Mouse (Mus musculus) gastrocnemius, postnatal 25 days (tissue): ENCODE results near the gene Nav2. TPM values are rescaled to one million over a fixed set of nuclear protein-coding genes. Genes with fewer than 3 reads are reported as not detected.

Source experiments
- DNase-seq: peaks from one replicate; pipeline ENCODE4 v3.0.0; 2022
- total RNA-seq, 2 experiments: library from RNA; stranded (reverse); gene quantifications; 1 replicate in 1 of 2; 2 replicates in 1 of 2; pipeline ENCODE4 v1.2.3; 2021

Nav2 gene
- total RNA-seq, 2 experiments from 2014 or later, result 29.5 to 30.0 TPM

DNA sequence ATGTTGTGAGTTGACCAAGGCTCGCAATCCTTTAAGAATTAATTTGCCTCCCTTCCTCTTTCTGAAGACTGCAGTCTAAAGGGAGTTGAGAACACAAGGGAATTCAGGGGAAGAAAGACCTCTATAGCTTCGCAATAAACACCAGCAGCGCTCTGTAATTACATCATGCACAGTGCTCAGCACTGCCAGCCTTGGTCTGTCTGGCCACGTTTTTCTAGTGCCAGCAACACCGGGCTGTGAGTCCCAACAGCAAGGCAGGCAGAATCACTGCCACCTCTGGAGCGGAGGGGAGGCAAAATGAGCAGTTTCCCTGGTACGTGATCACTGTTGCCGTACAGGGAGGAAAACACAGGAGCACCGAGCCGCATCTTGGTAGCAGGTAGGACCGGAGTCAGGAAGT is 657.3 kb downstream of the Nav2 start:
- DNase-seq, result no peak

DNA sequence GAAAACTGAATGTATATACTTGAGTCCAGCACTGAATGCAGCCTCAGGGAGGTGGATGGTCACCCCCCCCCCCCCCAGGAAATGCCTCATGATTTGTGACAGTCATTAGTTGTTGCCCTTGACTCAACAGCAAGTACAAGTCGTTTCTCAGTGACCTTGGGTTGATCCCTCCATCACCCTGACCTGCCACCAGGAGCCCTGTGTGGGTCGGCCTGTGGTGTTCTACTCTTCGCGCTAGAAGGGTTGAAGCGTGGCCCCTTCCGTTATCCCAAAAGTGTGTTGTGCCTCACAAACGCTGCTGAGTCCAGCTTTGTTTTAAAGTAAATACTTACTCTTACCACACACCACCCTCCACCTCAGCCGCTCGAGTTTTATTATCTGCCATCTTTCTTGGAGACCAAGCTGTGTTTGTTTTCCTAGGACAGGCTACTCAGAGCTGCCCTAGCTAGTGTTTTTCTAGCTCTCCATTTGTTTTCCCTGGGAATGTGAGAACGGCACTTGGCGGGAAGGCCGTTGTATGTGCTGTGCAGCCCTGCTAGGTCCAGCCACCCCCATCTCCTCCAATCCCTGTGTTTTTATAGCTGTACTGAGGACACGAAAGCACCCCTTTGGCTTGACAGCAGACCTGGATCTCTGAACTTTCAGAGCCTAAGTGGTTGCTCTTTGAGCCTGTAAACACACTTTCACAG is 659.0 kb downstream of the Nav2 start:
- DNase-seq, result no peak

DNA sequence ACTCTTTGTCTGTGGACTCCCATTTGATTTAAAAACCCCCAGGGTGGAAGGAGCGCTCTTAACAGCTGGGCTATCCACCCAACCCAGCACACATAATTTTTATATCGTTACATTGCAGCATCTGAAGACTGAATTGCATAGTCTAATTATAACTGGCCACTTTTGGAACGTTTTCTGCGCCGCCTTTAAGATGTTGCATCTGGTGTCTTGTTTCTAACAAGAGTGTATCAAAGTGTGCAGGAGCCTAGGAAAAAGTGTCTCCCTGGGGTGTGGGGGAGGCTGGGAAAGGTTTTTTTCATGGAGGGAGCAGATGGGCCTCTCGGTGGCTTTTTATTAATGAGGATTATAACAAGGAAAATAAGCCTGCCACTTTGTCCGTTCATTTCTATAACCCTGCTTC is 661.1 kb downstream of the Nav2 start:
- DNase-seq, result no peak

DNA sequence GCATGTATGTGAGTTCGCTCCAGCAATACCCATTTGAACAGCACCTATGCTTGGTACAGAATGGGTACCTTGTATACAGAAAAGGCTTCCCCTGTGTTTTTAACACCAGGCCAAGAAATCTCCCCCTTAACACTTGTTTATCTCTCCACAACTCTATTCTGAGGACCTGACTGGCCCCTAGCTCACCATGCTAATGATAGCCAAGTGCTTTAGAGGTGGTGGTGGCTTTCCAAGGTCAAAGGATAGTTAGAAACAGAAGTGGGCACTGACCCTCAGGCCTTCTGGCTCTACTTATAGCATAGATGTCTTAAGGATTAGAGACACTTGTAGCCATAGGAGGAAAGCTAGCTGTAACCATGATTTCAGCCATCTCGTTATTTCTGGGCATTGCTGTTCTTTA is 663.1 kb downstream of the Nav2 start:
- DNase-seq, result no peak

DNA sequence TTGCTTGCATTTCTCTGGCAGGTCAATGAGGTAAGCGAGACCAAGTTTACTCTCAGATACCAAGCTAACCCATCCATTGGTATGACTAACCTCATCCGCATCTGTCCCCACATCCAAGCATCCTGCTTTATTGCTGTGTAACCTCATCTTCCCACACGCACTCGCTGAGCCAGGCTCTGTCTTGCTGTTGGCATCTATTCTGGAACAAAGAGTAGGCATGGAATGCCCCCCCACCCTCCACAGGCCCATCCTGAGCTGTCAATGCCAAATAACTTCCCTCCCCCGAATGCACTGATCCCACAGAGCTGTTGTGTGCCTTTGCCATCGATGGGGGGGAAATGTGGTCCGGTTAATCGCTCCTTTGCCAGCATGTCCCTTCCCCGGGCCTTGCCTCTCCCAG is 666.7 kb downstream of the Nav2 start:
- DNase-seq, result no peak

DNA sequence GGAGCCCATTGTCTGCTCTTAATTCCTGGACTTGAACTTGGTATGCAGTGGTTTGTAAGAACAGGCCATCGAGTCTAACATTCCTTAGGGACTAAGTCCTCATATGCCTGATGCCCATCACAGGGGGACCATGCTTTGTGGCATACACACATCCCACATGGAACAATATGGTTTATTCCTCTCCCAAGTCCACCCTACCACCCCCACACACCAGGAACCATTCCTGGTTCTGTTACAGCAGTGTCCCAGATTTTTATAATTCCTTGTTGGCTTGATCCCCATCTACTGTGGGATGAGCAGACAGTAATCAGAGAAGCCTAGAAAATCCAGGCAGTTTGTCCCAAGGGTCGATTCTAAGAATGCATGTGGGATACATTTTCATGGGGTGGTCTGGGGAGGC is 668.6 kb downstream of the Nav2 start:
- no peak for DNase-seq

DNA sequence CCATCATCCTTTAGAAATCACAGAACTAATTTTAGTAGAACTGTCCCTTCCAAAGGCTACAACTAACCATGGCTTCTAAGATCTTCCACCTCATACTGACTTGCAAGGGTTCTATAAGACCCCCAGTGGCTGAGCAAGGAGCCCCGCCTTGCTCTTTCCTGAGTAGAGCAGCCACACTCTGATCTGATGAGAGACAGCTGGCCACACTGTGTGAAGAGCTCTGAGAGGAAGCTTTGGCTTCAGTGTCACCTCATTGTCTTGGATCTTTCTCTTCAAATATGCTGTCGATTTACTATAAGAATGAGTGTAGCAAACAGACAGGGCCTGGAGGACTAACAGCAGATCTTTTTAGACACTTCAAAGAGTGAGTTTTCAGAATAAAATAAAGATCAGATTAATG is 673.4 kb downstream of the Nav2 start:
- no peak for DNase-seq

DNA sequence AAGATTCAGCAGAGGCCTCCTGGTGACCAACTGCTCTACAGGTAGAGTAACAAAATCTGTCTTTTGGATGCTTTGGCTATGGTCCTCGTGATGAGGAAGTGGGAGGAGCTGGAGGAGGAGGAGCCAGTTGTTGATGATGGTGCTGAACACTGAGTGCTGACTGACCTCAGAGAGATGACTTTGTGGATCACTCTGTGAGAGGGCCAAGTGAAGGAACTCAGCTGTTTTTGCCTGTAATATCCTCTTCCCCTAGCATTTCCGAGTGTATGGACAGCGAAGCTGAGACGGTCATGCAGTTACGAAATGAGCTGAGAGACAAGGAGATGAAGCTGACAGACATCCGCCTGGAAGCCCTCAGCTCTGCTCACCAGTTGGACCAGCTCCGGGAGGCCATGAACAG is 674.0 kb downstream of the Nav2 start:
- no peak for DNase-seq

DNA sequence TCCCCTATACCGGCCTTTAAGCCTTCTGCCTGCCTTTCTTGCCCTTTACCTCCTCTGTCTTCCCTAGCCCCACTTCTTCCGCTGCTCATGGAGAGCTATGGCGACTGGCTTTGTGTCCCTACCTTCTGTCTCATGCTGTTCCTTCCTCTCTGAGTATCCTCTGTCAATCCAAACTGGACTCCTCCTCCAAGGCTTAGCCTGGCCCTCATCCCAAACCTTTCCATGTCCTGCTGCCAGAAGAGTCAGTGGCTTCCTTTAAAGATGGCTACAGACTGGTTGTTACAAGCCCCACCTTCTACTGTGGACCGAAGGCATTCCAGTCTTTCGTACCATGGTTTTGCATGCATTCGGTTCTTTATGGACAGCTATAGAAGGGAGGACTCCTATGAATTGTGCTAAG is 674.7 kb downstream of the Nav2 start:
- no peak for DNase-seq

DNA sequence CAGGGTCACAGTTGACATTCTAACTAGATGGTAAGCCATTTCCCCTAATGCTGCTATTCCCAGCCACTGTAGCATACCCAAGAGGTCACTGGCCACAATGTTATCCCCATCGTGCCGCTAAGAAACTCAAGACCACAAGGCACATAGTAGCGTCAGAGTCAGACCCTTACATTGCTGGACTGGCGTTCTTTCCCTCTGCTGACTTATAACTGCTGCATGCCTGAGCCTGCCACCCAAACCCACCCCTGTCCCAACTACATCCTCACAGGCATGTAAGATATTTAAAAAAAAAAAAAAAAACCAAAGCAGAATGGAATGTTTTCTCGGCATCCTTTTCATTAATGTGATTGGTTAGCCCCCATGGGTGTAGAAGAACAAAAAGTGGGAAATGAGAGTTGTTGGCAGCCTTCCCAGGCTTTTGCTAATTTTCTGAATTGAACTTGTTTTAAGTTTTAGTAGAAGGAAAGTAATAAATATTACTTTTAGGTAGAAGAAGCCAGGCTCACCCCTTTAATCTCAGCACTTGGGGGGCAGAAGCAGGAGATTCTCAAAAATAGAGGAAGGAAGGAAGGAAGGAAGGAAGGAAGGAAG is 678.1 kb downstream of the Nav2 start:
- no peak for DNase-seq

DNA sequence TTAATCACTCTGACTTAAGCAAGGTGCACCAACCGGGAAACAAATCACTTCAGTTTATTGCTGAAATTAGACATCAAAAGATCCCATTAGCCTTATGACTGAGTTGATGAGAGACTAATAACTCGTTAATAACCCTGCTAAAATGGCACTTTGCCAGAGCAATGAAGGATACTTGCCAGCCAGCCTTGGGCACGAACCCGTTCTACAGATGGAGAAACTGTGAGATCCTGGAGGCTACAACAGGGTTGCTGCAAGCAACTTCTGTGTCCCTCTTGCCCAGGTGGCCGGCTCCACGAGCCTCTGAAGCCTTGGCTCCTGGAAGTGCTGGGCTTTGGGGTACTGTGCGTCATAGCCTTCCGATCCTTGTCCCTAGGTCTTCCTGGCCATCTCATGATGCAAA is 681.1 kb downstream of the Nav2 start:
- no peak for DNase-seq

DNA sequence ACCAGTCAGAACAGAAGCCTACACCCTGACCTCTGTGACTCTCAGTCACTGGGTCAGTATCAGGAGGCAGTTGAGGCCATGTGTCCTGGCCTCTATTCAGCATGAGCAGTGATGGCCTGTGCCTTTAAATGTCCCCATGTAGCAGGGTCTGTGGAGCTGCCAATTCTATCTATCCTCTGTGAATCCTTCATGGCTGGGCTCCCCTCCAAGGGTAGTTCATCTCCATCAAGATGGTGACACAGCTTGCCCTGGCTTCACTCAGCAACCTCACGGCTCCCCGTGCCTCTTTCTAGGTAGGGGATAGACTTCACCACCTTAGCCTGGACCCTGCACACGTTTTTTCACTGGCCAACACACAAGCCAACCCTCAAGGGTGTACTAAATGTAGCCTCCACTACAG is 689.3 kb downstream of the Nav2 start:
- DNase-seq, result no peak

DNA sequence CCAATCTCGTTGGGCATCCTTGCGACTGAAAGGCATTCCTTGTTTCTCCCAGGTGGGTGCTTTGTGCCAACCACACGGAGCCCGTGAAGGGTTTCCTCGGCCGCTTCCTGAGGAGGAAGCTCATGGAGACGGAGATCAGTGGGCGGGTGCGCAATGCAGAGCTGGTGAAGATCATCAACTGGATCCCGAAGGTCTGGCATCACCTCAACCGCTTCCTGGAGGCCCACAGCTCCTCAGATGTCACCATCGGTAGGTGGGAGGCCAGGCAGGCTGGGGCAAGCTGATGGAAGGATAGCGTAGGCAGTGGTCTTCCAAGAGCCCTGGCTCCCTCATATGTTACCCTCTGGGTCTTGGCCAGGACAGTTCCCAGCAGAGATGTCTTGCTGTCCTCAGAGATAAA is 689.7 kb downstream of the Nav2 start:
- no peak for DNase-seq

DNA sequence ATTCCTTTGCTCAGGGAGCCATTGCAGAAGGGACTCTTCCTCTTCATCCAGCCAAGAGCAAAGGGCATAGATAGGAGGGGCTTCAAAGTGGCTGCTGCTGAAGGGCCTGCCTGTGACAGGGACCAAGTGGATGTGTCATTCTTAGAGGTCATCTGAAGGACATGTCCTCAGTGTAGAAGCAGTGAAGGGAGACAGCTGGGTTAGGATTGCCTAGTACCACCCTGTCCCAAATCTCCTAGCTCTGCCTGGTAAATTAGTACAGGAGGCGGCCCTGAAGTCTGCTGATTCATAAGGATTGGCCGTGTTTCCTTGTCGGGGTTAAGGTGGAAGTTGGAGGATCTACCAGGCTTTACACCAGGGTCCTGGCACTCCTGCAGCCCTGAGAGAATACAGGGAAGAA is 691.4 kb downstream of the Nav2 start:
- no peak for DNase-seq

DNA sequence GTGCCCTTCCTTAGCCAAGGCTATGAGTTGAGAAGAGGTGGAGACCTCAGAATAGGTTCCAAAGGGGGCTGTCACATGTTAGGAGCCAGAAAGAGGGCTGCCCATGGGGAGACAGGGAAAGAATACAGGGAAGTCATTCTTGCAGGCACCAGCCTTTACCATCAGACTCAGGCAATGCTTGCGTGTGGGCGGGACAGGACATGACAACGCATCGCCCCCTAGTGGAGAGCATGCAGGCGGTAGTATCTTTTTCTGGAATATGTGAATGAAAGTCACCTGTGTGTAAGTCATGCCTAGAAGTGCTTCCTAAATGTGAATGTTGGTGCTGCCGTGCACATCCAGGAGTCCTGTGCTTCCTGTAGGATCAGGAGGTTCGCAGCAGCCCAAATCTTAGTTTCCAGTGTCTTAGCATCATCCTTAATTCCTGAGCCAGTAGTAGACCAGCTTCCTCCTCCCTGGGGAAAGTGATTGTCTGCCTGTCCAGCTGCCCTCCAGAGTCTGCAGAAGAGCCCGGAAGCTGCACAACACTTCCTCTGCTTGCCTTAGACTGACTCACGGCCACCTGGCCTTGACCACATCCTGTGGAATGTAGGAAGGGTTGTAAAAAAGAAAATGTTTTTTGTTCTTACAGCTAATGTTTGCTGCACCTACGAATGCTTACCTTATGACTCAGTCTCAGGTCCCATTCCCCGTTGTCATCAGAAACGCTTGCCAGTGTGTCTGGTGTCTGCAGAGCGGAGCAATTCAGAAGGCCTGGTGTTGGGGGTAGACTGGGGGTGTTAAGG is 692.9 kb downstream of the Nav2 start:
- DNase-seq, result peak; percentile 19

DNA sequence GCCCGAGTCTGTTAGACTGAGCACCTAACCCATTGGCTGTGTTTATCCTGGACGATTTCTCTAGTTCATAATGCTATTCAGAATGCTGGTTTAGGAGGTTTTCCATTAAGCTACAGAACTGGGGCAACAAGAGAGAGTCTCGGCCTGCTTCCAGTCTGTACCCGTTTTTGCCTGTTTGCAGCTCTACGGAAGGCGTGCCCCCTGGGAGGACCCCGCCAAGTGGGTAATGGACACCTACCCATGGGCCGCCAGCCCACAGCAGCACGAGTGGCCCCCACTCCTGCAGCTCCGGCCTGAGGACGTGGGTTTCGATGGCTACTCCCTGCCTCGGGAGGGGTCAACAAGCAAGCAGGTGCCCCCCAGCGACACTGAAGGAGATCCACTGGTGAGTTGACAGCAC is 695.7 kb downstream of the Nav2 start:
- DNase-seq, result no peak

DNA sequence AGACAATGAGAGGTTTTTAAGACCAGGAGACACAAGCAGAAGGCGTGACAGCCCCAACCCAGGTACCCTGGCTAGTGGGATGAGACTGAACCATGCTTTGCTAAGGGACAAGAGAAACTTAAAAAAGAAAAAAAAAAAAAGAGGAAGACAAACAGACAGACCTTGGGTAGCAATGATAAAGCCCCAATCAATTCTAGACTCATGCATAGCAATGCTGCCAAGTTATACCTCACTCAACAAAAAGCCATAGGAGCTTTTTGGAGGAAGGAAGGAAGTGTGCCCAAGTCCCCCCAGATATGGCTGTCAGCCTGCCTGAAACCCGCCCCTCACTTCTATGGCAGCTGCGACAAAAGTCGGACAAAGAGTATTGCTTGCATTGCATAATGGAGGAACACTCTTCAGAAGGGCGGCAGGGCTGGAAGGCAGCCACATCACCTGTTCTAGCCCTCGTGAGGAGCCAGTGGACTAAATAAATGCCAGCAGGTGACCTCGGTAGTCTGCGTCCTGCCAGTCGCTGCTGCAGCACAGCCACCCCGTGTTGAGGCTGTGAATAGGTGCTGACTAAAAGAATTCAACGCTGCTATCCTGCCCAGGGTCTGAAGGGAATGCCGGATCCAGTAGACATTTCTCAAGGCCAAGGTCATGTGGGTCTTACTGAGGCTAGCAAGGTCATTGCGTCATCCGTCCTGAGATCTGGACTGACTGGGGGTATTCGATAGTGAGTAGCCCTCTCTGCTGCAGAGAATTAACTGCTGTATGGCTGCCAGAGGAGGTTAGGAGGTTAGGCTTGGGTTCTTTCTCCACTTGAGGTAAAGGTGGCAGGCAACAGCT is 696.7 kb downstream of the Nav2 start:
- DNase-seq, result no peak

DNA sequence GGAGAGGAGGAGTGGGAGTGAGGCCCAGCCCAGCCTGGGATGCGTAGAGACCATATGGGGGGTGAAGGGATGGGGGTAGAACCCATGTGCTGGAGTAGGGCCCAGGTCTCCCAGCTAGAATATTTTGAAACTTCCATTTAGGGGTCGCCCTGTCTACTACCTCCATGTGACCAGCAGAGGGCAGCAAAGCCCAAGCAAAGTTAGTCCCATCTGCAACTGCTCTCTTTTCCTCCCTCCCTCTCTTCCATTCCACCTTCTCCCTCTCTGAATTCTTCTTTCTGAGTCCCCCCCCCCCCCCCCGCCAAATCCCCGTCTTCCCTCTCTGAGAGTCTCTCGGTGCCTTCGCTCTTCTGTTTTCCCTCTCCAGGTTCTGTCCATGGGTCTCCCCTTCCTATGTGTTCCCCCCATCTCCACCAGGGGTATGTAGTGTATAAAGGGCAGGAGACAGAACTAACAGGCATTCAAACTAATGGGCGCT is 707.8 kb downstream of the Nav2 start:
- no peak for DNase-seq

DNA sequence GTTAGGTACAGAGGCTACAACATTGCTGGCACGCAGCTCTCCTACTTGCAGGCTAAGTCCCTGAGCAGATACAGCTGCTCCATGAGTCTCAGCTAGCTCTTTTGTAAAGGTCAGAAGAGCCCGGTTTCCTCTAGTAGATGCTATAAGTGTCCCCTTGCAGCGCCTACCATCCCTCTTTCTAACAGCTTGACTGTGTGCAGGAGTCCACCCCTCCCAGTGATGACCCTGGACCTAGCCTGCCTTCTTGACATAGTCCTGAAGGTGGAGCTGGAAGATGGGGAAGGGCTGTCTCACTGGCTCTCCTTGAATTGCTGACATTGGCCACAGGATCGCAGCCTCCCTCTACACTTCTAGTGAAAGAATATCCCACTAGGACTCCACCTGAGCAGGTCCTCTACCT is 708.6 kb downstream of the Nav2 start:
- no peak for DNase-seq

DNA sequence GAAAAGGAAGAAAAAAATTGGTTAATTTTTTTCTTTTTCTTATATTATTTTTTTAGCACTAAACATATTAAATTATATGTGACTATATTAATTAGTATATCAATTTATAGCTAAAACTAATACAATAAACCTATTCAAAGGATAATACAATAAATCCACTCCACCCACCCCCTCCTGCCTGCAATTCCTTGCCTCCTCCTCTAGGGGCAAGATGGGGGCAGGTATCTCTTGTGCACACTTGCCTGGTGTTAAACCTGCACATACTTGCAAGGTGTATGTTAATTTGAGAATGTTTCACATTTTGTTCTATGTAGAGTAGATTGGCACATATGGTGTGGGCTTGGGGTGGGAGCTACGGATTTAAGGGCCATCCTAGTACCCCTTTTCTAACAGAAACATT is 711.6 kb downstream of the Nav2 start:
- DNase-seq, result no peak

DNA sequence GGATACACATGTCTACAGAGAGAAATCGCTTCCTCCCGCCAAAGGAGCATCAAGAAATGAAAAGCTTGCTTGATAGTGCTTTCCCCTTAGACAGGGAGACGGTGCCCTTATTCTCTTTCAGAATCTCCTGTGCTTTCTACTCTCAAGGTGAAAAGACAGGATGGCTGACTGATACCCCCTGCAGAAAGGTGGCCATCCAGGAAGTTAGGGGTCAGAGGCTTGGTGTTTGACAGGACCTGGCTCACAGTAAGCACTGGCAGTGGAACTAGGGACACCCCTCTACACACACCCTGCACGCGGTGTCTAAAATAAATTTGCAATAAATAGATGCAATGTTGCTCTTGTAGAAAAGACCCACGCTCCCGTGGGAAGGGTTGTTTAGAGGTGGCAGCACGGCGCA is 723.4 kb downstream of the Nav2 start:
- no peak for DNase-seq

DNA sequence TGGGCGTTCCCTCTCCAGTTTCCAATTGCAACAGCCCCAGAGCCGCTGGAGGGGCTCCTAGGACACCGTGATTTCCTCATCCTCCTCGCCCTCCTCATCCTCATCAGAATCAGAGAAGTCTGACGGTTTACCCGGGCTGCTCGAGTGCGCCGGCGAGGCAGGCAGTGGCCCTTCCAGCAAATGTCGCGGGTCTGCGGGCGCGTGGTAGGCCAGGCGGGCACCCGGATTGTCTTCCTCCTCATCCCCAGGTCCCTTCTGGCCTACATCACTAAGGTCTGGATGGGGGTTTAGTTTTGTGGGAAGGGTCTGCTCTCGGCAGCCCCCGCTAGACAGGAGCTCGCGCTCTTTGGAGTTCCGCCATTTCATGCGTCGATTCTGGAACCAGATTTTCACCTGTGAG is 723.9 kb downstream of the Nav2 start:
- no peak for DNase-seq
